Mouse (Mus musculus) adrenal gland, postnatal 14 days (tissue): Measurements from ENCODE around the gene Ube2m. TPM values are rescaled to one million over a fixed set of nuclear protein-coding genes. Genes with fewer than 3 reads are reported as not detected.

Source experiments
- DNase-seq: peaks from one replicate; pipeline ENCODE4 v3.0.0; 2021; ENCODE audit warnings: mixed read lengths
- total RNA-seq: library from RNA; stranded (reverse); gene quantifications from 2 replicates; pipeline ENCODE4 v1.2.3, GENCODE M21; 2021

Ube2m gene
- total RNA-seq, 1 experiment from 2014 or later: 191 TPM

DNA sequence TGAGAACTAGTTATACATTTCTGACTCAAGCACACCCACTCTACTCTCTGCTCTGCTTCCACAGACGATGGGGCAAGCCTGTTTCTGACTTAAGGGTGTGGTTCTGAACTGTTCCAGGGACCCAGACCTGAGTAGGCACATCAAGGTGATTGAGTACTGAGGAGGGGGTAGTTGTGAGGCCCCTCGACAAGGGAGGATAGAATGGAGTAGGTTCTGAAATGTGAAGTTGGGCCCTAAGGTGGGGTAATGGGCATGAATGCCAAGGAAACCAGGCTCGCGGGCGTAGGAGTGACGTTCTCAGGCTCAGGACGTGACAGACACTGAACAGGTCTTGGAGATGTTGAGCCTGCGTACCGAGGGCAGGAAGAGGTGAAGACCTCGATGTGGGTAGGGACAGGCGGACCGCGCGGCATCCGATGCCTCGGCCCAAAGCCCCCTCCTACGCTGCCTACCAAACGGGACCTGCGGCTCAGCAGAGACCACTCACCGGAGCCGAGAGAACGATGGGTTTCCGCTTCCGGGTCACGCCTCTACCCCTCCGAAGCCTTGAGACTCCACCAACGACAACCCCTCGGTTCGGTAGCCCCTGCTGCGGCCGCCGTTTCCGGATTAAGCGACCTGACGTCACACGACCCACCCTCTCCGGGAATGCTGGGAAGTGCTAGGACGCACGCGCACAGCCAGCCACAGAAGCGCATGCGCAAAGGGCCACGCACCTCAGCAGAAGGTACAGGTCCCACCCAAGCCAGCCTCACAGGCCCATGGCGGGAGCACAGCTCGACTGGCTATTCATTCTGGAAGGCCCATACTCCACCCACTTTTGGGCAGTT, 3.7 kb downstream of the Ube2m start, which contains the start of gene Chmp2a:
TSS of gene Chmp2a (minus strand) at position 660 of the 830 bp plus-strand sequence.
- DNase-seq: peak; percentile 98

DNA sequence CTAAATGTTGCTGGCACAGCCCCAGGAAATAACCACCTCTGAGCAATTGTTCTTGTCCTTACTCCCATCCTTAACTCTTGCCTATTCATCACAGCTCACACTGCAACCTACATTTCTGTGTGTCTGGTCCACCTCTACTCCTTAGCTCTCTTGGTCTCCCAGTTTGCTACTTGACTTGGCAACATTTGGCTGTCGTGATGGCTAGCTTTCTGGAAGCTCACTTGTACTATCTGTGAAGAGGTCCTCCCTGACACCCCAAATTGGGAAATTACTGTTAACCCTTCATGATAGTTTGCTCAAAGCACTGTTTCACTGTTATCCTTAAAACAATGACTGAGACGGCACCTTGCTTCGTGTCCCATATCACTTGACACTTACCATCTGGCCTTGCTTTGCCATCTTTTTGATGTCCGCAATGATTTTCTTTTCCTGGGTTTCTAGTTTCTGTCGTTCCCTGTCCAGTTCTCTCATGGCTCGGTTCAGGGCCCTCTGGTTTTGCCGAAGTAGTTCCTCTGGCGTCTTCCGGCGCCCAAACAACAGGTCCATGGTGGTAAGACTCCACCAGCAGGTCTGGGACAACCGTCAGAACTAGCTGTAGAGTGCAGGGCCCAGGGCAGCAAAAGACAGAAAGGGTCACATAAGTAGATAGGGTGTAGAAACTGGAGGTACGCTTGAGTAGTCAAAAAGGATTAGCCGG, 4.5 kb downstream of the Ube2m start:
- no peak for DNase-seq

DNA sequence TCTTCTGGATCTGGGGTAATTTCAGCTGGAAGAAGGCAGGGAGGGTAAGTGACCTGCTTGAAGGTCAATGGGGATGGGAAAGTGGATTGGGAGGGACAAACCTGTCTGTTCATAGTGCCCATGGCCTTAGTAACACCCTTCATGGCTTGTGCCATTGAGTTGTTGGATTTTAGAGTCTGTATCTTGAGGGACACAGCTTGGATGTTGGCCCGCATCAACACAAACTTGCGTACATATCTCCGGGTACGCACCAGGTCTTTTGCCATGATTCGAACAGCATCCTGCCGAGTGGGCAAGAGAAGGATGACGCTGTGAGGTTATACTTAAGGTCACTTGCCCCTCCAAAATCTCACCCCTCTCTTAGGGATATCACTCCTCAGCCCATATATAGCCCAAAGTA, 5.5 kb downstream of the Ube2m start:
- DNase-seq: no peak

DNA sequence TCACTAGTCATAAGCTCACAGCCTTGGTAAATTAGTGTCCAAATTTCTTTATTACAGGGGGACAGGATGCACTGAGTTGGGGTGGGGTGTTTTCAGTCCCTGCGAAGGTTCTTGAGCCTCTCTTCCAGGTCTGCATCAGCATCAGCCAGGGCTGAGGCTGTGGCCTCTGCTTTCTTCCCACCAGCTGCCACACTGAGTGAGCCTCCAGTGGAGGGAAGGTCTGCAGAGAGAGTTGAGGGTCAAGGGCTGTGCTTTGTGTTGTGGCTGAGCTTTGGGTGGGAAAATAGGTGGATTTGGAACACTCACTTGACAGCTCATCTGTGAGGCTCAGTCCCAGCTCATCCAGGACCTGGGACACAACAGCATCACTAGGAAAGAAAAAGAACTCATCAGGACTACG, 6.1 kb downstream of the Ube2m start:
- no peak for DNase-seq

DNA sequence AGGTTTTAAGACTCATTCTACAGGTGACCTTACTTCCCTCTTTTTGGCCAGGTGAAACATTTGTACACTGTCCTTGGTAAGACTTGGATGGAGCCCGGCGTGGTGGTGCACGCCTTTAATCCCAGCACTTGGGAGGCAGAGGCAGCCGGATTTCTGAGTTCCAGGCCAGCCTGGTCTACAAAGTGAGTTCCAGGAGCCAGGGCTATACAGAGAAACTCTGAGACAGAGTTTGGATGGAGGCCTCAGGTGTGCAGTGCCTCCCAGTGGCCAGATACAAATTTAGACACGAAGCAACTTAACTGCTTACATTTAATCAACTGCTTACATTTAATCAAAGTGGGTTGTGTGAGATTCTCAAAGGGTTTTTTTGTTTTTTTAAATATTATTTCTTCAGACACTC, 7.0 kb downstream of the Ube2m start:
- DNase-seq: peak; percentile 57

DNA sequence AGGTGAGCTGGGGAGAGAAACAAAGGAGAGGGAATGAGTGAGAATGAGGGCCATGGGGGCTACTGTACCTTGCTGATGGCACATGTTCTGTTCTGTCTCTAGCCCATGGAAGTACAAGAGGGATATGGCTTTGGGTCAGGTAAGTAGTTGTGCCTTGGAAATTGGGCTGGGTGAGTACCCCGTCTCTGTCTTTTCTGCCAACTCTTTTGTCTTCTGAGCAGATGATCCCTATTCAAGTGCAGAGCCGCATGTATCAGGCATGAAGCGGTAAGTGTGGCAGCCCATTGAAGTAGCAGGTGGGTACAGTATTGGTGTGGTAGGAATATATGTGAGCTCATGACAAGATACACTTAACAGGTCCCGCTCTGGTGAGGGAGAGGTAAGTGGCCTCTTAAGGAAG, 9.1 kb downstream of the Ube2m start:
- no peak for DNase-seq

DNA sequence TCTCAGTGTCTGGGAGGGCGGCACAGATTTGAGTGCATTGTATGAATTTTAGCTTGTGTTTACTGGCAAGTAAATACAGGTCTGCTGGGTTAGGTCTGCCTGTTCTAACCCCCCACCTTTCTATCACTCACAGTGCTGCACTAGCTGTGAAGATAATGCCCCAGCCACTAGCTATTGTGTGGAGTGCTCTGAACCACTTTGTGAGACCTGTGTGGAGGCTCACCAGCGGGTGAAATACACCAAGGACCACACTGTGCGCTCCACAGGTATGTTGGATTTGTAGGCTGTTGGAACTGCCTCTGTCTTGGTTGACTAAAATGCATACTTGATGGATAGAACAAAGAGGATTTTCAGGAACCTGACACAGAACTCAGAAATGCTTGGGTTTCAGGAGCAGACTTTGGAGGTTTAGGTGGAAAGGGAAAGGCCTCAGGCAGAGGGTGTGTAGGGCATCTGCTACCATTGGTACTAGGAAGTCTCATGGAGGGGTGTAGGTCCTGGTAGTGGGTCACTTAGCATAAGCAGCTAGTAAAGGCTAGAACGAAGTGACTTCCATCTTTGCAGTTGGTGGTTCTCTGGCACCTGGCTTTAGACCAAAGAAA, 12.5 kb downstream of the Ube2m start:
- DNase-seq: no peak

DNA sequence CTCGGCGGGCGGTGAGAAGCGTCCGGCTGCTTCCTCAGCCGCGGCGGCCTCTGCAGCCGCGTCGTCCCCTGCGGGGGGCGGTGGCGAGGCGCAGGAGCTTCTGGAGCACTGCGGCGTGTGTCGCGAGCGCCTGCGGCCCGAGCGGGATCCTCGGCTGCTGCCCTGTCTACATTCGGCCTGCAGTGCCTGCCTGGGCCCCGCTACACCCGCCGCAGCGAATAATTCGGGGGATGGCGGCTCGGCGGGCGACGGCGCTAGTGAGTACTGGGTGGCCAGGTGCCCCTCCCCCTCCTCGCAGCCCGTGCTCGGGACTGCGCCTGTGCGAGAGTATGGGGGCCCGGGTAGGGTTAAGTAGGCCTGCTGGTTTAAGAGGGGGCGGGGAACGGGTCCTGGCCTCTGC, 13.3 kb downstream of the Ube2m start:
- DNase-seq: peak; percentile 91

DNA sequence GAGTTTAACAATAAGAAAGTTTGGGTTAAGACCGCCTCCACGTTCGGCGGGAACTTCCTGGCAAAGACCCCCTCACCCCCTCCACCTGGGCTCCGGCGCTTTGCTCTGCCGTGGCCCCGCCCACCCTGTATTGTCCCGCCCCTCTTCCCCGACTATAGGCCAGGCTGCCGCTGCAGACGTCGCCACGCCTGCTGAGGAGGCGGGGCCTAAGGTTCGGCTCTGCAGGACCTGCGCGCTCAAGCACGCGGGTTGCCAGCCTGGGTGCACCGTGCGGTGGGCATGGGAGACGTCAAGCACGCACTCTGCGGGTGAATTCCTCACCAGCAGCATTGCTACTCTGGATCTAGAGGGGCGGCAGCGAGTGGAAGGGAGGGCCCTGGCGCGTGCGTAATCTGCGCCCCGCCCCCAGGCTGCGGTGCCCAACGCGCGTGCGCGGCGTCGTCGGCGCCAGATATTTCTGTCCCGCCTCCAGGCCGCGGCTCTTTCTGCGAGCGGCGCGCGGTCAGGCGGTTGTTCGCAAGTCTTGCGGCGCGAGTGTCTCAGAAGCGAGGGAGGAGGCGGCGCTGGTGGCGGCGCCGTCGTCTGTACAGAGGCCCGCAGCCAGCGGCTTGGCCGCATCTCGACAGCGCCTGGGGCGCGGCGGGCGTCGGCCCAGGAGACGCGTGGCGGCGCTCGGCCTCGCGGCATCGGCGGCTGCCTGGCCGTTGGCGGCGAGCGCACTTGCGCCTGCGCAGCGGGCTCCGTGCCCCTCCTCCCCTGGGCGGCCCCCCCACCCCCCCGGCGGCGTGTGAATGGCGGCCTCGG, 13.9 kb downstream of the Ube2m start:
- DNase-seq: peak; percentile 94

DNA sequence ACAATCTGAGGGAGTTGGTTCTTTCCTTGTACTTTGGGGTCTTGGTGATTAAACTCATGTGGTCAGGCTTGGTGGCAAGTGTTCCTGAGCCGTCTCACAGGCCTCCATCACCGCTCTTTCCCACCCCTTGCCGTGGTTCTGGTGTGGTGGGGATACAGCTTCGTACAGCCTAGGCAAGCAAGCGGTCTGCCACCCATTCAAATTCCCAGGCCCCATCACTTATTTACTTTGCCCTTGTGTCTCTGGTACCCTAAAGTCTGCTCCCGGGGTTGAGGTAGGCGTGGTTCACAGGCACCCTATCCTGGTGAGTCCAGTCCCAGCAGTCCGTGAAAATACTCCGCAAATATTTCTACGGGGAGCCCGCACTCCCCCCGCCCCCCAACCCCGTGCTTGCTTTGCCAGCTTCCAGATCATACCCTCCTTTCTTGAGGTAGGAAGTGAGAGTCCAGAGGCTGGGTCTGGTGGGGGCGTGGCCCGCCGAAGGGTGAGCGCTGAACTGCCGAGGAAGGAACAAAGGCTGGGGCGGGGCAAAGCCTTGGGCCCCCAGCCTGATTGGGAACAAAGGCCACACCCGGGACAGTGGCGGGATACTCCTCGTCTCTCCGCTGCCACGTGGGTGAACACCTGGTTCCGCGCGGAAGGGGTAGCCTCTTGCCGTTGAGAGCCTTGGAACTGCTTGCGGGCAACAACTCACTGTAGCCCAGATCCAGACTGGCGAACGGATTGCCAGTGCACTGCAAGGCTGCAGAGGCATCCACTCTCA, 15.1 kb downstream of the Ube2m start:
- peak; percentile 80 for DNase-seq

DNA sequence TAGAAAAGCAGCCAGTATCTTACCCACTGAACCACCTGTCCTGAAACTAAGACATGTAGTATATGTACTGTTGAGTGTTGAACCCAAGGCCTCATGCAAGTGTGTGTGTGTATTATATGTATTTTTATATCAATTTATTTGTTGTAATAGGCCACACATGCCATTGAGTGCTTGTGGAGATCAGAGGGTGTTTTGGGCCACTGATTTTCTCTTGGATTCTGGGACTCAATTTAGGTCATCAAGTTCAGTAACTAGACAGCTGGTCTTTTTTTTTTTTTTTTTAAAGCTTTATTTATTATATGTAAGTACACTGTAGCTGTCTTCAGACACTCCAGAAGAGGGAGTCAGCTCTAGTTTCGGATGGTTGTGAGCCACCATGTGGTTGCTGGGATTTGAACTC, 22.9 kb downstream of the Ube2m start:
- no peak for DNase-seq

DNA sequence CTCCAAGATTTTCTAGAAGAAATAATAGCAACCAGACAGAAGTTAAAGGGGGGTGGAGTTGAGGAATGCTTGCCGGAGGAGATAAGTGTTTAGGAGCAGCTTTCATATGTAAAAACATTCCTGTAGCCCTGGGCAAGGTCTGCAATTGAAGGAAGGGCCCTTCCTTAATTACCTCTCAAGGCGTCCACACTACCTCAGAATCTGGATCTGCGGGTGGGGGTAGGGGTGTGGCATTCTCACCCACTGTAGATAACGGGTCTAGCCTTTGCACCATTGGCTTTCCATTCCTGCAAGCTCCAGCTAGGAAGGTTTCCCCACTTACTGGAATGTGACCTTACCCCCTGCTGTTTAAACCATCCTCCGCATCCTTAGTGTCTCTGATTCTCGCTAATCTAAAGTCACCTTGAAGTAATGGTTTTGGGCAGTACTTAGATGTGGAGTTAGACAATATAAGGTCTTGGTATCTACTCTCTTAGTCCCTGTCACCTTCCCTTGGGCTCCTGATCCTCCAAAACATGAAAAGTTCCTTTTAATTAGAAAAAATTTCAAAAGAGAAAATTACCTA, 23.7 kb downstream of the Ube2m start:
- DNase-seq: no peak

DNA sequence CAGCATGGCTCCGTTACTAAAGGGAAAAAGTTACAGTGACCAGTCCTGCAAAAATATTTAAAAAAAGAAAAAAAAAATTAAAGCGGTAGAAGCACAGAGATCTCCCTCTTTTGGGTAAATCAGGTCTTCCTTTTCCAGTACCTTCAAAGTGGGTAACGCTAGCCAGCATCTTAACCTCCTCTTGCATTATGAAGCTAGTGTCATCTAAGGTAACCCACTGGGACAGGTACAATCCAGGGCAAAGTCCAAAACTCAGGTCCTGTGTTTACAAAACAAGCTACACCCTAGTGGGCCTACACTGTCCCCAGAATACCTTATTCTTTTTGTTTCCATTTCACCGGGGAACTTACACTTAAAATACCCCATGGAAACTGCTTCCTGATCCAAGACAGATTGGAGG, 24.4 kb downstream of the Ube2m start:
- no peak for DNase-seq

DNA sequence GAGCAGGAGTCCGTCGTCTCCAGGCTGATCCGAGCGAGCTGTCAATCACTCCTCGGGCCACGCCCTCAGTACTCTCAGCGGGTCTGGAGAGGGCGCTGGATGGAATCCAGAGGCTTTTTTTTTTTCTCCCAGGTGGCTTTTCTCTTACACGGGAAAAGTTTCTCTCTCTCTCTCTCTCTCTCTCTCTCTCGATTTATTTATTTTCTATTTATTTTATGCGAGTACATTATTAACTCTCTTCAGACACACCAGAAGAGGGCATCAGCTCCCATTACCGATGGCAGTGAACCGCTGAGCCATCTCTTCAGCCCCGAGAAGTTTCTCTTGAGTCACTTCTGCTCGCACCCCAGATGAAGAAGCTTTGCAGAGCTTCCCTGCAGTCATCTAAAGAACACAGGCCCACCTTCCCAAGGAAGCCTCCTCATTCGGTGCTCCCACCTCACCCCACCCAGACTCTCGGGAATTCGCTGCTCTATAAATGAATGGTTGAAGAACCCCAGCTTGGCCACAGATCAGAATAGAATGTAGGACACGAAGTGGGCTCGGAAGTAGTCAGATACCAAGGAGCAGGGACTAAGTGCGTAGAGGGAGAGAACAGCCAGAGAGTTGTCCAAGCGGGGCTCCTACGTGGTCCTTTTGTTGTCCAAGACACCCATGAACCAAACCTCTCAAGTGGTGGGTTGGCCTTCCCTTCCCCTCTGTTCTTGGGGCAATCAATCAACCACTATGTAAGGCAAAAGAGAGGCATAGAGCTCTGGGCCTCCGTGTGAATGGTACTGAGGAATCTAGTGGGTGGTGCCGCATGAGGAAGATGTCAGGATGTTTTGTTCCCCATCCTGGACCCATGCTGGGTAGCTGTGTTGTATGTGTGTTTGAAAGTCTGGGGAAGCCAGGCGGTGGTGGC, 27.8 kb downstream of the Ube2m start, which contains the start of gene Zbtb45:
TSS of gene Zbtb45 (minus strand) at position 30 of the 904 bp plus-strand sequence.
- no peak for DNase-seq

DNA sequence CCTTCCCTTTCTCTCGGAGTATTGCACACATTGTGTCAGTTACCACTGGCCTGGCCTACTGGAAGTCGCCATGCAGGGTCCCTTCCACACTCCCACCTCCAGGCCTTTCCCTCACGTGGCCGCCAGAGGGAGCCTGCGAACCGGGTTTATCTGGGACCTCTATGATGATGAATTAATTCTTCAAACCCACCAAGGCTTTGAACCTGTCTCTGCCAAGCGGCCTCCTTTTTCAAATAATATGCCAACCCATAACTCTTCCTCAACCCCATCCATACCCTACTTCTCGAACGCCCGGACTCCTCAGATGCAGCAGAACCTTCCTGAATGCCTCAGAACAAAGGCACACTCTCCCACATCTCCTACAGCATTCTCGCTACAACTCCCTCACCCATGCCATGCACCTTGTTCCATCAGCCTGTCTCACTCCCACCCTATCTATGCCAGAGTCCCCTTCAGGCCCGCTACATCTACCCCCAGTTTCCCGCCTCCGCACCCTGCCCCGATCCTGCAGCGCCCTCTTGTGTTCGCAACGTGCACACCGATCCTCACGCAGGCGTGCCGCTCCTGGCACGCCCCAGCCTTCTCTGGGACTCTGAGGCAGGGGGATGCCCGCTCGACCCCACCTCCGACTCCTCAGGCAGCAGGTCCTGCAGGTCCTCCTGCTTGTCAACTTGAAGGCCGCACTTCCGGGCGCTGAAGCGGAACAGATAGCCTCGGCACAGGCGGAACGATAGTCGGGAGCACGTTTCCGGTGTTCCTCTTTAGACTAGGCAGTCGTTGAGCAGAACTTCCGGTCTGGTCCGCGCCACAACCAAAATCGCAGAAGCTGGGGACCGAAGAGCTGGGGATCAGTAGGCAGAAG, 28.7 kb downstream of the Ube2m start:
- DNase-seq: peak; percentile 95

DNA sequence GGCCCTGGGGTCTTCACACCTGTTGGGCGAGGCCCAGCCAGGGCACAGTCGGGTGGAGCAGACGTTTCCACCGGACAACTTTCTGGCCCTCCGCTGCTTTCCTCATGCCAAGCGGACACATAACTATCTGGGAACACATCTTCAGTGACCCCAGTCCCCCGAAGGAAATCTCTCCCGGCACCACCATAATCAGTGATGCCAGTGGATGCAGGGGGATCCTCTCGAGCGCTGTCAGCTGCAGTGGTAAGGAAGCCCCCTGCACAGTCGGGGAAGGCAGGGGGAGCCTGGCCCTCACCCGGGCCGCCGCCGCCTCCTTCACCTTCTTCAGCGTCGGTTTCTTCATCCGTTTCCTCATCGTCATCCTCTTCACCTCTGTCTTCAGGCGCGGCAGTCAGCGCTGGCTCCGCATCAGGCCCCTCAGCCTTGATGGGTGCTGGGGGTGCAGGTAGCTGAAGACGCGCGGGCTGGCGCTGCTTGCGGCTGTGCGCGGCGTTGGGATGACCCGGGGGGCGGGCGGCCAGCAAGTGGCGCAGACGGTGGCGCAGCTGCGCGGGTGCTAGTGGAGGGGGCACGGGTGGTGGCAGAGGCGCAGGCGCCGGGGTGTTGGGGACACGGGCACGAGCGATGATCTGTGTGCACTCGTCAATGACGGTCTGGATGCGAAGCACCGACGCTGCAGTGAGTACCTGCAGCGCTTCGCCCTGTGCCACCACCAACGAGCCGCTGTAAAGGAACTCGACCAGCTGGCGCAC, 30.6 kb downstream of the Ube2m start:
- no peak for DNase-seq

DNA sequence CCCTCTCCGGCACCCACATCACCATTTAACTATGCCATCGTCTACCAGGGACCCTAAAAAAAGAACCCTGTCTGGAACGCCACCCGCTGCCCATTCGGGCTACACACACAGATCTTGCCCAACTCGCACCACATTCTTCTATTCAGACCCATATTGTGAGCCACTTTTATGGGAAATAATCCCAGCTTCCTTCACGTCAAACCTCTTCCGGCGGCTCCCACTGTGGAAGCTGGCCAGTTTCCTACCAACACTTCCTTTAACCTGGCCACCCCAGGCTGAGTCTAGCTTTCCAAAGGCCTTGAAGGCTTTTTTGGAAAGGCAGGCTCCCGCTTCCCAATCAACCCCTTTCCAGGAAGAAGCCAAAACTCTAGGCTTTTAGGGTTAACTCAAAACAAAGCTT, 31.5 kb downstream of the Ube2m start:
- DNase-seq: no peak

DNA sequence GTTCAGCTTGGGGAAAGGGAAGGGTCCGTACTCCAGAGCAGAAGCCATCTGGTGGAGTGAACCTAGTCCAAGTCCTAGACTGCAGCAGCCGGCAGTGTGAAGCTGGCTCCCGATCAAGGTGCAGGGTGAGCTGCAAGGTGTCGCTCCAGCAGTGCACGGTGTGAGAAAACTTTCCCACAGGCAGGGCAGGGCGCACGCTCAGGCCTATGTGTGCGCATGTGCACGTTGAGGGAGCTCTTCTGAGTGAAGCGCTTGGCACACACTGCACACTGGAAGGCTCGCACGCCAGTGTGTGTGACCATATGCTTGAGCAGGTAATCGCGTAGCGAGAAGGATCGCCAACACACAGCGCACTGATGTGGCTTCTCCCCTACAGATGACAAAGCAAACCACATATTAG, 32.1 kb downstream of the Ube2m start:
- no peak for DNase-seq
